Mouse (Mus musculus) limb, embryonic 11.5 days (tissue): ENCODE data around the gene Slit3. TPM values are rescaled to one million over a fixed set of nuclear protein-coding genes. Genes with fewer than 3 reads are reported as not detected.

ENCODE experiments used
- ATAC-seq: fragments of 200-750 bp; cut with Nextera tagmentation; 2 replicates; pipeline ENCODE4 v1.8.0; 2017; ENCODE audit warnings: low read depth; ENCODE audit not compliant: insufficient number of reproducible peaks, low FRiP score, low TSS enrichment
- DNase-seq: peaks from one replicate; pipeline ENCODE4 v3.0.0-alpha.2; 2015; ENCODE audit warnings: low spot score
- H3K27ac ChIP-seq: fragments of 300-500 bp; sonication (generic); replicated peaks from 2 replicates; pipeline ENCODE4 v1.5.1; 2014; ENCODE audit warnings: low read depth, mild to moderate bottlenecking, low read length
- H3K27me3 ChIP-seq: fragments of 300-500 bp; sonication (generic); 2 replicates; pipeline ENCODE4 v1.6.1; 2014; ENCODE audit warnings: mild to moderate bottlenecking, low read length, mixed read lengths; ENCODE audit not compliant: control insufficient read depth, insufficient read depth
- H3K36me3 ChIP-seq: fragments of 300-500 bp; sonication (generic); 2 replicates; pipeline ENCODE4 v1.6.1; 2014; ENCODE audit warnings: mild to moderate bottlenecking, low read length, moderate library complexity, mixed read lengths; ENCODE audit not compliant: control insufficient read depth, insufficient read depth
- H3K4me1 ChIP-seq: fragments of 300-500 bp; sonication (generic); 2 replicates; pipeline ENCODE4 v1.6.1; 2014; ENCODE audit warnings: low read length, mixed read lengths; ENCODE audit not compliant: control insufficient read depth, insufficient read depth
- H3K4me2 ChIP-seq: fragments of 300-500 bp; sonication (generic); 2 replicates; pipeline ENCODE4 v1.6.1; 2014; ENCODE audit warnings: low read depth, mild to moderate bottlenecking, moderate library complexity; ENCODE audit not compliant: severe bottlenecking
- H3K4me3 ChIP-seq: fragments of 300-500 bp; sonication (generic); 2 replicates; pipeline ENCODE4 v1.5.1; 2014; ENCODE audit warnings: low read depth, low read length
- H3K9ac ChIP-seq: fragments of 300-500 bp; sonication (generic); 2 replicates; pipeline ENCODE4 v1.6.1; 2014; ENCODE audit warnings: mild to moderate bottlenecking, low read length
- H3K9me3 ChIP-seq: fragments of 300-500 bp; sonication (generic); 2 replicates; pipeline ENCODE4 v1.6.1; 2016; ENCODE audit warnings: low read length; ENCODE audit not compliant: control insufficient read depth
- WGBS: fragments of 180-500 bp; shearing (Covaris S2); extraction: QIAGEN DNeasy Blood & Tissue Kit; methylation state at CpG from one replicate; pipeline ENCODE4 v1.1.7; 2014; 5-methylcytosine and 5-hydroxymethylcytosine counted together
- polyA plus RNA-seq: library from polyadenylated mRNA; unstranded; fragments of >200 nt; fragmentation: Nextera tagmentation; extraction: Ambion mirVana; gene quantifications from 2 replicates; pipeline ENCODE4 v1.2.1, GENCODE M21; 2014

The Slit3 gene
- polyA plus RNA-seq, 1 experiment from 2014 or later: 30.6 TPM

GRCm38 (mm10) chr11:35136625-35137024 lies 15.6 kb downstream of the Slit3 start:
- ATAC-seq (no peak), DNase-seq (no peak)
- Histone ChIP-seq H3K4me1 (peaks cover 2% of the 10 kb centered on the region; the same call in 1 of the 2 replicates), H3K27ac (no peak overlapping the region), H3K36me3 (no peaks in the 10 kb centered on the region), H3K9ac (no peak overlapping the region), H3K4me3 (no peak overlapping the region), H3K27me3 (no peaks in the 10 kb centered on the region), H3K9me3 (no peaks in the 10 kb centered on the region), H3K4me2 (no peak overlapping the region)
- WGBS: 92% methylated on average over 9 of the region's 9 CpGs

GRCm38 (mm10) chr11:35140092-35140491 lies 19.1 kb downstream of the Slit3 start:
- DNase-seq: no peak
- H3K9me3 ChIP-seq: no peaks in the 10 kb centered on the region
- no peak overlapping the region for H3K9ac ChIP-seq
- H3K4me2 ChIP-seq: no peak overlapping the region
- WGBS: 79% methylated on average over 6 of the region's 6 CpGs
- H3K27ac ChIP-seq: no peak overlapping the region
- no peak for ATAC-seq
- H3K4me1 ChIP-seq: peaks cover 6% of the 10 kb centered on the region; the same call in 1 of the 2 replicates
- H3K4me3 ChIP-seq: no peak overlapping the region
- H3K36me3 ChIP-seq: no peaks in the 10 kb centered on the region
- no peaks in the 10 kb centered on the region for H3K27me3 ChIP-seq

GRCm38 (mm10) chr11:35142202-35142601 lies 21.2 kb downstream of the Slit3 start:
- DNase-seq: no peak
- H3K4me3 ChIP-seq: no peak overlapping the region
- no peak overlapping the region for H3K4me2 ChIP-seq
- H3K9ac ChIP-seq: no peak overlapping the region
- no peak overlapping the region for H3K27ac ChIP-seq
- no peaks in the 10 kb centered on the region for H3K9me3 ChIP-seq
- H3K27me3 ChIP-seq: no peaks in the 10 kb centered on the region
- no peak for ATAC-seq
- WGBS: 65% methylated on average over 5 of the region's 5 CpGs
- no peaks in the 10 kb centered on the region for H3K36me3 ChIP-seq
- peaks cover 6% of the 10 kb centered on the region; the same call in 1 of the 2 replicates for H3K4me1 ChIP-seq

DNA sequence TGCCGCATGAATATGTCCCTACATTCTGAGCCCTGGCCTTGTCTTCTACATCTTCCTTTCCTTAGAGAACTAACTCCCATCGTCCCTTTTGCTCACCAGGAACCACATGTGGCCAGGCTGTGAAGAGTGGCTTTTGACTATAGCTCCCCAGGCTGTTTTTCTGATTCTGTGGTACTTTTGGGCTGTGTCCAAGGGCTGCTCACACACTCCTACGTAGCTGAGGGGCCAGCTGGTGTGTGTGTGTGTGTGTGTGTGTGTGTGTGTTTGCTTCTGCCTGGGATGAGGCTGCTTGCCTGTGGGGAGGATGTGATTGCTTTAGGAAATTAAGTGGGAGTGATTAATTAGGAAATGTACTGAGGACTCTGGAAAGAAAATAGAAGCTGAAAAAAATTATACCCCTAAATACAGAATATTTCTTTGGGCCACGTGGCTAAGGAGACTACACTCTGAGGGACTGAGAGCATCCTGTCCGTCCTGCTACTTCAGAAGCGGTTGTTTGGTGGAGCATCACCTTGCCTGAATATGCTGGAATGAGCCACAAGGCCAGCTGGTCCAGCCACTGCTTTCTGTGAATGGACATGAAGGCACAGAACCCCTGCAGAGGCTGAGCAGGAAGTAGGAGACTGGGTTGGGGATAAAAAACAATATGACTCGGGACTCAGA lies 21.8 kb downstream of the Slit3 start:
- 74% methylated on average over 7 of the region's 7 CpGs for WGBS
- Histone ChIP-seq H3K27me3 (no peaks in the 10 kb centered on the region), H3K4me2 (no peak overlapping the region), H3K4me3 (no peak overlapping the region), H3K36me3 (no peaks in the 10 kb centered on the region), H3K4me1 (peaks cover 6% of the 10 kb centered on the region; the same call in 1 of the 2 replicates), H3K9ac (no peak overlapping the region), H3K27ac (no peak overlapping the region), H3K9me3 (no peaks in the 10 kb centered on the region)
- DNase-seq (no peak), ATAC-seq (no peak)

DNA sequence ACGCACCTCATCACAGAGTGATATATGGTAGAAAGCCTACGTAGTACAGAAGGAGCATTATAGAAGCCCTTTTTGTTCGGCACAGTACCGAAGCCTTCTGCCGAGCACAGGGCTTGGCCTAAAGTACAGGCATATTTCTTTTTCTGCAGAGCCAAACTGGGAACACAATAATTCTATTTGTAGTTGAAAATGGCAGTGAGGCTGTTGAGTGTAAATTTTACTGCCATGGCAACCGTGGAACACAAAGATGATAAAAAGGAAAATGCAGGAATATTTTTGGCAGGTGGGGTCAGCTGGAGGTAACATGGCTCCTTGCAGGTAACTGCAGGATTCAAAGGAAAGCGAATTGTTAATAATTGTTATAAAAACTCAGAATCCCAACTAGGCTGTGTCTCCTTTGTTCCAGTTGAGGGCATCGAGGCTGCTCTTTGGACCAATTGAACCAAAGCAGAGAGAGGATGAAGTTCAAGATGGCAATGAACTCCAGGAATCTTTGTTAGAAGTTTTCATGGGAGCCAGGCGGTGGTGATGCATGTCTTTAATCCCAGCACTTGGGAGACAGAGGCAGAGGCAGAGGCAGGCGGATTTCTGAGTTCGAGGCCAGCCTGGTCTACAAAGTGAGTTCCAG lies 26.9 kb downstream of the Slit3 start:
- ATAC-seq (no peak), DNase-seq (no peak)
- H3K27me3 ChIP-seq: no peaks in the 10 kb centered on the region
- no peaks in the 10 kb centered on the region for H3K36me3 ChIP-seq
- no peak overlapping the region for H3K4me2 ChIP-seq
- peaks cover 7% of the 10 kb centered on the region for H3K4me1 ChIP-seq
- 94% methylated on average over 11 of the region's 11 CpGs for WGBS
- no peak overlapping the region for H3K27ac ChIP-seq
- no peaks in the 10 kb centered on the region for H3K9me3 ChIP-seq
- no peak overlapping the region for H3K4me3 ChIP-seq
- no peak overlapping the region for H3K9ac ChIP-seq

DNA sequence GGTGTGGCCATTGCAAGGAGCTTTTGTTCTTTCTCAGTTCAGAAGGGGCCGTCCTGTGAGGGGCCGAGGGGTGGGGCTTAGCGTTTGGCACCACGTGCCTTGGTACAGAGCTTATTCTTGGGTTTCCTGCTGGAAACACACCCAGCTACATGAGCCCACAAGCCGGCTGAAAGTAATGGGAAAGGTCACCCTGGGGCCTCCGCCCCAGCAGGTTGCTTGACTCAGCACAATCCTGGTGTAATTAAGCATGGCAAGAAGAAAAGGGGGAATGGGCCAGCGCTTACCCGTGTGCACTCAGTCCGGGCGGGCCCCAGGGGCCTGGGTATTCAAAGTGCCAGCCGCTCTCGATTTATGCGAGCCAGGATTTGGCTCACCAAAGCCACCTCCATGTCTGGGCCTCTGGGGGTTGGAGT lies 30.5 kb downstream of the Slit3 start:
- H3K27ac ChIP-seq: no peak overlapping the region
- peak; percentile 52 for DNase-seq
- ATAC-seq: peak; percentile 68; the same call in 1 of the 2 replicates
- H3K36me3 ChIP-seq: no peaks in the 10 kb centered on the region
- no peaks in the 10 kb centered on the region for H3K9me3 ChIP-seq
- H3K4me3 ChIP-seq: no peak overlapping the region
- WGBS: 49% methylated on average over 13 of the region's 13 CpGs
- H3K4me2 ChIP-seq: no peak overlapping the region
- H3K9ac ChIP-seq: no peak overlapping the region
- peaks cover 11% of the 10 kb centered on the region for H3K4me1 ChIP-seq
- no peaks in the 10 kb centered on the region for H3K27me3 ChIP-seq

GRCm38 (mm10) chr11:35152875-35153274 lies 31.9 kb downstream of the Slit3 start:
- no peak for ATAC-seq
- Histone ChIP-seq H3K4me2 (no peak overlapping the region), H3K9me3 (no peaks in the 10 kb centered on the region), H3K27me3 (no peaks in the 10 kb centered on the region), H3K4me1 (peaks cover 13% of the 10 kb centered on the region), H3K36me3 (no peaks in the 10 kb centered on the region), H3K9ac (no peak overlapping the region), H3K27ac (no peak overlapping the region), H3K4me3 (no peak overlapping the region)
- DNase-seq: no peak
- 77% methylated on average over 2 of the region's 2 CpGs for WGBS

- Histone ChIP-seq H3K4me1 (peaks cover 13% of the 10 kb centered on the region), H3K9ac (no peak overlapping the region), H3K9me3 (no peaks in the 10 kb centered on the region), H3K4me2 (no peak overlapping the region), H3K36me3 (no peaks in the 10 kb centered on the region), H3K27me3 (no peaks in the 10 kb centered on the region), H3K4me3 (no peak overlapping the region), H3K27ac (no peak overlapping the region)
- DNase-seq (no peak), ATAC-seq (no peak)
- WGBS: 70% methylated on average over 5 of the region's 5 CpGs
Measured at GRCm38 (mm10) chr11:35154449-35154848, 33.4 kb downstream of the Slit3 start.
